Mouse (Mus musculus) left cerebral cortex, adult 9 months (tissue): ENCODE measurements around the gene Itsn1.

ENCODE experiments used
- DNase-seq, 2 experiments: peaks; one replicate each; pipeline ENCODE4 v3.0.0; 2022; ENCODE audit warnings: low spot score in 2 of 2

The Itsn1 gene

DNA sequence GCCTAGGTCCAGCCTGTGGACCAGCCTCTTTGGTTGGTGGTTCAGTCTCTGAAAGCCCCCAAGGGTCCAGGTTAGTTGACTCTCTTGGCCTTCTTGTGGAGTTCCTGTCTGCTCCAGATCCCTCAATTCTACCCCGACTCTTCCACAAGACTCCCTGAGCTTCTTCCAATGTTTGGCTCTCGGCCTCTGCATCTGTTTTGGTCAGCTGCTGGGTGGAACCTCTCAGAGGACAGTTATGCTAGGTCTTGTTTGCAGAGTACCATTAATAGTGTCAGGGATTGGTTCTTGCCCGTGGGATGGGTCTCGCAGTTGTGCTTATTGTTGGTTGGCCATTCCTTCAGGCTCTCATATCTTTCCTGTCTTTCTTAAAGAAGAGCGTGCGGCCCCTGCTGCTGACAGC is 39.5 kb downstream of the Itsn1 start:
- DNase-seq, result no peak

DNA sequence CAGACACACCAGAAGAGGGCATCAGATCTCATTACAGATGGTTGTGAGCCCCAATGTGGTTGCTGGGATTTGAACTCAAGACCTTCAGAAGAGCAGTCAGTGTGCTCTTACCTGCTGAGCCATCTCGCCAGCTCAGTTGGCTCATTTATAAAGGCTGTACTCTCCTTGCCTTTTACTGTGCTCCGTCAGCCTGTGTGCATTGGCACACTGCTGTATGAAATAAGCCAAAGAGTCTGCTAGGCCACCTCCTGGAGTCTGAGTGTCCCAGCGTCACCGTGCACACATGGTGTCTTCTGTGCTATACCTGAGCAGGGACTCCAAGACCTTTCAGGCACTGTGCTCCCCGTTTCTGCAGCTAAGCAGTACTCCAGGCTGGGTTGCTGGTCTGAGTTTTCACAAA is 40.8 kb downstream of the Itsn1 start:
- no peak for DNase-seq

DNA sequence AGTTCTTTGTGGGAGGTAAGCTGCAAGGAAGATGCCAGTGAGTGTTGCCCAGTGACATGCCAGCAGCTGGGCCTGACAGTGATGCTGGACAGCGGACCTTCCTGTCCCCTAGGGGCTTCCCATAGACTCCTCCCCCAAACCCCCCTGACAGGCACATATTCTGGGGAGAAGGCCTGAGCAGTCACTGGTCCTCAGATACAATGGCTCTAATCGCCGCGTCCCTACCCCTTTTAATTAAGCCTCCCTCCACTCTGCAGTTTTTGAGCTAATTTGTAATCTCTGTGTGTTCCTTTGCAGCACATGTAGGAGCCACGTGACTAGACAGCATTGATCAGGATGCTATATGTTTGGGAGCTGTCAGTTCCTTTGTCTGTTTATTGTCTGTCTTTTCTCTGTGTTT is 41.6 kb downstream of the Itsn1 start:
- no peak for DNase-seq

DNA sequence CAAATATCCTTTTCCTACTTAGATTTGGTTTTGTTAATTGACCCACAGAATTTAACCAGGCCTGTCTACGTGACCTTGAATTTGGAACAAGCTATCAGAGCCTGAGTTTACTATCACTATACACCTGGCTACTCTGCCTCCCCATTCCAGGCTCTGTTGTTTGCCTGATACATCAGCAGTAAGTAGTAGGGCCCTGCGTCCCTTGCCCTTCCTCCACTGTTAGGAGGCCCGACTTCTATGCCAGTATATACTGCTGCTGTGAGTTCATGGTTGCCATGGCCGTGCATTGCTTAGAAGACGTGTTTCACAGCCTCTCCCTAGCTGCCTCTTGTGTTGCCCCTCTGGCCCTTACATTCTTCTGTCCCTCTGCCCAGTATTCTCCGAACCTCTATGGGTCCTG is 42.3 kb downstream of the Itsn1 start:
- DNase-seq, result no peak

DNA sequence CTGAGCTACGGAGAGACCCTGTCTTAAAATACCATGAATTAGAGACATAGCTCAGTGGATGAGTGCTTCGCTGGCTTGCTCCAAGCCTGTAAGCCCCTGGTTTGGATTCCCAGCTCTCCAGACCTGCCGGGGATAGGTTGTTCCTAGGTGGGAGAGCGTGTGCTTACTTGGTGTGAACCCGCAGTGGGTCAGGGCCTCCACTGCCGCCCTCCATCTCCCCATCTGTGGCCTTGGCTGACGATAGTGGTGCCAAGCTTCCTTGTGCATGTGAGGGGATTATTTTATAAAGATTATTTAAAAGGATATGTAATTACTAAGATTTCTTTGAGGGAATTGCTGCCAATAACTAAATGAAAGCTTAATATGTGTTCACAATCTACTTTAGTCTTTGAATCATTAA is 43.5 kb downstream of the Itsn1 start:
- DNase-seq, result no peak

DNA sequence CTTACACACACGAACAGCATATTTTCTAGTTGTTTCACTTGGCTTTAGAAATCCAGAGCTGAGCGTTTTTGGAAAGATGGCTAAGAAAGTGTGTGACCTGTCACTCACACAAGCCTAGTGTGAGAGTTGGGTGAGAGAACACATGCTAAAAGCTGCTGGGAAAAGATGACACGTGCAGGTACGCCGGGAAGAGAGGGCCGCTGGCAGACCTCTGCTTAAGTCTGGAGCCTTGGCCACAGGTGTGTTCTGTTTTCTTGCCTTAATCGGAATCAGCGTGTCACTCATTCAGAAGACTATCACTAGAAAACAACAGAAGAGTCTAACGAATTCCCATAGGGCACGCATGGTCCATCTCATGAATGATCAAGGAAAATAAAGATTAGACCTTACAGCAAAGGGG is 50.5 kb downstream of the Itsn1 start:
- no peak for DNase-seq

DNA sequence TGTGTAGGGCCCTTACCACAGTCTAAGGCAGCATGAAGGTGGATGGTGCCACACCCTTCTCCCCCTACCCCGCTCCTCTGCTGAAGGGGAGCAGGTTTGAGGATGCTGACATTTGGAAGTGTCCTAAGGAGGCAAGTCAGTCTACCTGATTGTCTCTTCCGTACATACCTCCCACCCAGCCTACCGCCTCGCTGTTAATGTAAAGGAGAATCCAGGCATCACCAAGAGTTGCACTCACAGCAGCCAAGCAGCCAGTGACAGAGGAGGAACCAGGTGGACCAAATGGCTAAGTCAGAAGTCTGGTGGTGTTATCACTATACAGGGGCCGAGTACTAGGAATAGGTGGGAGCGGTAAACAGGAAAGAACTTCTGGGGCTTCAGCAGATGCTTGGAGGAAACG is 51.1 kb downstream of the Itsn1 start:
- no peak for DNase-seq

DNA sequence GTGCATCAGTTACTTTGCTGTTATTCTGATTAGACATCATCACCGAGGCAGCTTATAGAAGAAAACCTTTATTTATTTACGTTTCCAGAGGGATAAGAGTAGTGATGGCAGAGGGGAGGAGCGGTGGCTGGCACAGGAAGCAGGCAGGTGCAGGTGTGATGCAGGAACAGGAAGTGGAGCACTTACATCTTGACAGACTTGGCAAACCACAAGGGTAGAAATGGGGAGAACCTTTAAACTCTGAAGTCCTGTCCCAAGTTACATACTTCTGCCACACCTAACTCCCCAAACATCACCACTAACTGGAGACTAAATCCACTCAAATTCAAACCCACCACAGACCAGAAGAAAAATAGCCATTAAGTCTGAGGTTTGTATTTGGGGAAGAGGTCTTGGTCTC is 51.7 kb downstream of the Itsn1 start:
- DNase-seq, result no peak

DNA sequence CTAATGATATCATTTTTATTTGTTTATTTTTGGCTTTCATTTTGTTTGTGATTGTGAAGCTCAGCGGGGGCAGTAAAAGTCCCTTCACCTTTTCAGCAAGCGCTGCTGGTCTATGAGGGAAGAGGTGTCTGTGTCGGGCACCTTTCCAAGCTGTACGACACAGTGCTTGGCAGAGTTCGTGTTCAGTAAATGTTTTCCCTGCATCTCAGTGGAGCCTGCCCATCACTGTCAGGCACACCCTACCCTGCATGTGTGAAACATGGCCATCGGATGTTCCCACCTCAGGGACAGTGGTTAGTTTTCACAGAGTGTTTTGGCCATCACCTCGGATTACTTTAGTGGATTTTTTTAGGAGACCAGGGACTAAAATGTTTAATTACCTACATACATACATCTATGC is 54.1 kb downstream of the Itsn1 start:
- no peak for DNase-seq

DNA sequence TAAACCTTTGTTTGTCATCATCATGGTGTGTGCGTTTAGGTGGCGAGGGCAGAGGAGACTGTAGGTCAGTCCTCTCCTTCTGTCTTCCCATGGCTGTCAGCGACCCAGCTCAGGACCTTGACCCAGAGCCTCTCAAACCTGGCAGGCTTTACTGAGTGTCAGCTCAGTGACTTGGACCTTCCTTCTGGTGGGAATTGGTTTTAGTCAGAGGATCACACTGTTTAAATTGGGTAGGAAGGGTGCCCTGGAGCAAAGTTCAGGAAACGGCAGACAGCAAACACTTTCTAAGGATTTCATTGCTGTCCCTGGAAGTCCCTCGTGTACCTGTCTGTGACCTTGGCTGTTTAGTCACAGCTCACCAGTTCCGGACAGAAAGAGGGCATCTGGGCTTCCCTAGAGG is 55.2 kb downstream of the Itsn1 start:
- DNase-seq, result no peak

DNA sequence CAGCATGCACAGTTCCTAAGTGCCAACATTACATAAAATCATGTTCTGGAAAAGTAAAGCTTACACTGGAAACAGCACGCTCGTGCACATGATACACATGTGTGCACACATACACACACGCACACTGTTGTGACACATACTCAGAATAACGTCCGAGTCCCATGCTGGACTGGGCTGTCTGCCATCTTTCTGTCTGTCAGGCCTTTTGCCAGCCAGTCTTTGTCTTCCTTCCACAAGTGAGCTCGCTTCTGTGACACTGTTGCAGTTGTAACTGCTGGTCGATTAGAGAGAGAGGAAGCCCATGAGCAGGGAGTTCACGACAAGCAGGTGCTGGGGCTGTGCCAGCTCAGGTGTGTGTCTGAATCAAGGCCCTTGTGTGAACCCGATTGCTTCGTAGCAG is 57.3 kb downstream of the Itsn1 start:
- DNase-seq, result peak in 1 of 2 experiments; percentile 18

DNA sequence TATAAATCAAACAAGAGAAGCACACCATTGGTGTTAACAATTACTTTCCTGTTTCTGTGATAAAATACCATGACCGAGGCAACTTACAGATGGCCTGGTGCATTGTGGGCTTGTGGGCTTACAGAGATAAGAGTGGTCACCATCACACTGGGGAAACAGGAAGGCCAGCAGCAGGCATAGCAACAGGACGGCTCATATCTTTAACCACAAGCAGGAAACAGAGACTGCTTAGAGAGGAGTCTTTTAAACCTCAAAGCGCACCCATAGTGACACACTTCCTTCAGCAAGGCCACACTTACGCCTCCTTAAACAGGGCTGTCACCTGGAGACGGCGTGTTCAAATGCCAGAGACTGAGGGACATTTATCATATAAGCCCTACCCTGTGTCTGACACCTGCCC is 60.6 kb downstream of the Itsn1 start:
- DNase-seq, result no peak

DNA sequence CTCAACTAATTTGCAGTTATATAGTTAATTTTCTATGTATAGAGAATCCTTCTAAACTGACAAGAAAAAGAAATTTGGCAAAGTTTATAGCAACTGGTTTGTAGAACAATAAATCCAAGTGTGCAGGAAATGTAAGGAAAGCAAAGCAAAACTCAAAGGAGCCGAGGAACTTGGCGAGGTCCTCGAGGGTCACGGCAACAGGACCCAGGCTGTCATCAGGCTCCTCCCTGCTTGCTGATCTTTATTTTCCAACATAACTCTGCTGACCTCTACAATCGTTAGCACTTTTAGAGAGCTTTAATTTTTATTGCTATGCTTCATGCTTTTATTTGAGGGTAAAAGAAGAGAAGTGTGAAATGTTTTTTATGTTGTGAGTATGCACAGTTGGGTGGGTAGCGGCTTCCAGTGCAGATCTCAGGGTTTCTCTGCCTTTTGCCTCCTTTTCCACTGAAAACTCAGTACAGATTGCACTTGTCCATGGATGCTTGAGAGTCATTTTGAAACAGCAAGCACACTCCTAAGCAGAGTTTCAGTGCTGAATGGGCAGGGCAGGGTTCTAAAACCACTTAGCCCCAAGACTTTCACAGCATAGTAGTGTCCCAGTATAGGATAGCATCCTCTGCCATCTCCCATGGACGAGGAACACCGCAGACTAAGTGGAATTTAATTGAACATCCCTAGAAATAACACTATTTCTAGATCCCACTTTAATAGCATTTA is 63.6 kb downstream of the Itsn1 start:
- no peak for DNase-seq

DNA sequence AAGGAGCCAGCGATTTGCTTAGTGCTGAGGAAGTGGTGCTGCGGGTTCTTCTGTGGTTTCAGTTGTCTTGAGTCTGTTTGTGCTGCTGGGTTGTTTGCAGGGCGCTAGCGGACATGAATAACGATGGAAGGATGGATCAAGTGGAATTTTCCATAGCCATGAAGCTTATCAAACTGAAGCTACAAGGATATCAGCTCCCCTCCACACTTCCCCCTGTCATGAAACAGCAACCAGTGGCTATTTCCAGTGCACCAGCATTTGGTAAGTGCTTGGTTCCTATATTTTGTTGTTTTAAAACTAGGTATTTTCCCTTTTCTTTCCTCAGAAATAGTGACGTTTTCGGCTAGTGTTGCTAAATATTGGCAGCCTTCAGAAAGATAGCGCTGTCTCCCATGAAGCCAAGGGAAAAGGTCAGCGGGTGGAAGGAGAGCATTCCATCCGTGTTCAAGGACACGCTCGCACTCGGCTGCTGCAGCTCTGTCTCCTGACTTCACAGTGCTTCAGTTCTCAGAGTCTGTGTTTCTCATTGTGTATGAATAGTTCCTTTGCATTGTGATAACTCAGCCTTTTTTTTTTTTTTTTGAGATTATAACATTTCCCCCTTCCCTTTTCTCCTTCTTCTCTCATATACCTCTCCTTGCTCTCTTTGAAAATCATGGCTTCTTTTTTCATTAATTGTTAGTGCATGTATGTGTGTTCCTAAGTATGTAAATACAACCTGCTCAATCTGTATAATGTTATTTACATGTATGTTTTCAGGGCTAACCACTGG is 64.6 kb downstream of the Itsn1 start:
- no peak for DNase-seq

DNA sequence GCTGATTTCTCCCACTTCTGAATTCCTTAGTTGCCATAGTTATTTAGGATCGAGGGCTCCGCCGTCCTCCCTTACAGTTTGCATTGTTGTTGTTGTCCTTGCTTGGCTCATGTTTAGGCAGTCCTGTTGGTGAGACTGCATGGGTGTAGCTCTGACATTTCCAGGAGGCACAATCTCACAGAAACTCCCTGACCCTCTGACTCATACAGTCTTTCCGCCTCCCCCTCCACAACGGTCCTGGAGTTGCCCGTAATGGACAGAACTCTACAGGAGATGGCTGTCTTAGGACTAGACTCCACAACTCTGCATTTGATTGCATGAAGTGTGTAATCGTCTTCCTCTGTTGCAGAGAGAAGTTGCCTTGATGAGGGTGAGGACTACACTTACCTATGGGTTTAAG is 65.2 kb downstream of the Itsn1 start:
- DNase-seq, result no peak

DNA sequence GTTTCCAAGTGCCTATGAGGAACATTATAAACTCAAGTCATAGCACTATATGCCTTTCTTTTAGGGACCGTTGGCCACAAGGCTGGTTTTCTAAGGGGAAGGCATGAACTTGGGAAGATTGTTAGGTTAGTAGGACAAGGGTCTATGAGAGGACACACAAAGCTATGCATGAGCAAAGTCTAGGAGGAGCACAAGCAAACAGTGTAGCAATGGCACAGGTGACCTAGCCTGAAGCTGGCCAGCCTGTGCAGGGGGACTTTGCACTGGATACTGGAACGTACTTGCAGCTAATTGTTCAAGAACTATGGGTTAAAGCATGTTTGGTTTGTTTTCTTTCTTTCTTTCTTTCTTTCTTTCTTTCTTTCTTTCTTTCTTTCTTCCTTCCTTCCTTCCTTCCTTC is 66.0 kb downstream of the Itsn1 start:
- DNase-seq, result no peak

DNA sequence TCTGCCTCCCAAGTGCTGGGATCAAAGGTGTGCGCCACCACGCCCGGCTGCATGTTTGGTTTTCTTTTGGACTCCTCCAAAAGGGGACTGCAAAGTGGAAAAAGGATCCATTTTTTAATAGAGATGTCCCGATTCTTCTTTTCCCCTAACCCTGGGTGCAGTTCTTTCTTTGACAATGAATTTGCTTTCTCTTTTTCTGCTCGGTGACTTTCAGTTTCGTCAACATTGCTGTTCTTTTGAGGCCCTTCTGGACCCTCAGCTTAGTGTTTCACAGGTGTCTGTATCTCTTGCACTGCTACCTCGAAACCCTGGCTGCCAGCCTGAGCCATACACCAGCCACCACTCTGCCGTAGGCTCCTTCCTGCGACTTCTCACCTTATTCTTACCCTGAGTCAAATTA is 66.5 kb downstream of the Itsn1 start:
- no peak for DNase-seq

DNA sequence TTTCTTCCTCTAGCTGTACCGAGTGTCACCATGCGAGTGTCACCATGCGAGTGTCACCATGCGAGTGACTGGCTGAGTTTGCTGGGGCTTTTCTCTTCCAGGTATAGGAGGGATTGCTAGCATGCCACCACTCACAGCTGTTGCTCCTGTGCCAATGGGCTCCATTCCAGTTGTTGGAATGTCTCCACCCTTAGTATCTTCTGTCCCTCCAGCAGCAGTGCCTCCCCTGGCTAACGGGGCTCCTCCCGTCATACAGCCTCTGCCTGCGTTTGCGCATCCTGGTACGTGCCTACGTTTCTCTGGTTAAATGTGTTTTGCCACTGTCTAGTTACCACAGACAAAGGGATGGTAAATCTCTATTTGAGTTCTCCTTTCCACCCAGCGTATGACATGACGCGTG is 72.3 kb downstream of the Itsn1 start:
- DNase-seq, result no peak

DNA sequence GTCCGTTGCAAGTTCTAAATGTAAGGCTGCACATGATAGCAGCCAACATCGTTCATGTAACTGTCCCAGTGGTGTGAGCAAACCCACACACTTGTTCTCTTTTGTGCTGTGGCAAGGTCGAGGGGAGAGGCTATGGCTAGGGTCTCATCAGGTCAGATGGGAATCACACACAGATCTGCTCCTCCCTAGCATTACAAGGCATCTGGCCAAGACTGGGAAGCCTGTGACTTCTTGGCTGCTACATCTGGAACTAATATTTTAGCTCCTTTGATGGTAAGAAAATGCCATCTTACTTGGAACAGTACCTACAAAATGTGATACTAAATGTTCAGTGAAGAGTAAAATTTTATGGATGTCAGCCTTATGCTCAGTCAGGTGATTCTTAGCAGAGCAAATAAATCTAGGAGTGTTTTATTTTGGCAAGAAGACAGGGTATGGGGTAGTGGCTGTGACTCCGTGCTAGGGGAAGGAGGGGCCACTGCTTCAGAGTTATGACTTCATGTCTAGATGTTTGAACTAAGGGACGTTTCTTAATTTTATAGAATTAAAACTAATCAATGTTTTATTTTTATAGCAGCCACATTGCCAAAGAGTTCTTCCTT is 73.5 kb downstream of the Itsn1 start:
- DNase-seq, result no peak

DNA sequence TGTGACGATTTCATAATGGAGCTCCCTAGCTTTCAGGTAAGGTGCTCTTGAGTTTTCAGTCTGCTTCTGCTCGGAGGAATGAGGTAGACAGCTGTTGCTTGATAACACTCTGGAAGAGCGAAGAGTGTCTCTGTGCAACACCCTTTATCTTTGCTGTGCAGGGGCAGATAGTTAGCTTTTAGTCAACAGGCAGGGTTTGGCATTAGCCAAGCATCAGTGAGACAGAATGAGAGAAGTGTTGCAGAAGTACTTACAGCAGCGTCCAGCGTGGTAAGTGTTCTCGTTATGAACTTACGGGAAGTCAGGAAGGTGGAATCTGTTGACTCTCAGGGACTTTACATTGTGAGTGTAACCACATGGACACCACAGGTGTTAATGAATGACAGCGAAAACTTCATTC is 75.3 kb downstream of the Itsn1 start:
- no peak for DNase-seq

DNA sequence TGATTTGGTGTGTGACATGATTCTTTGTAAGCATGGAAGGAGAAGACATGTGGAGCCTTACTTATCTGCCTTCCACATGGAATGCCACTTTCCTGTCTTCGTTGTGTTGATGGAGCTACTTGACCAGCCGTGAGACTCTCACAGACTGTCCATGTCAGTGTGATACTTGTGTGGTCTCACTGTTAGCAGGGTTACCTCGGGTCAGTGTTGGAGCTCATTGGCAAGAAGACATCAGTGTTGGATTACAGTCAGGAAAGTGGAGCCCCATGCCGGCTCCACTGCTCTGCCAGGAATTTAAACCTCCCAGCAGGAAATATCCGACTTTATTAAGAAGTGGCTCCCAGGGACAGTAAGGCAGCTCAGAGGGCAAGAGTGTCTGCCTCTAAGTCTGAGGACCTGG is 75.8 kb downstream of the Itsn1 start:
- DNase-seq, result no peak

DNA sequence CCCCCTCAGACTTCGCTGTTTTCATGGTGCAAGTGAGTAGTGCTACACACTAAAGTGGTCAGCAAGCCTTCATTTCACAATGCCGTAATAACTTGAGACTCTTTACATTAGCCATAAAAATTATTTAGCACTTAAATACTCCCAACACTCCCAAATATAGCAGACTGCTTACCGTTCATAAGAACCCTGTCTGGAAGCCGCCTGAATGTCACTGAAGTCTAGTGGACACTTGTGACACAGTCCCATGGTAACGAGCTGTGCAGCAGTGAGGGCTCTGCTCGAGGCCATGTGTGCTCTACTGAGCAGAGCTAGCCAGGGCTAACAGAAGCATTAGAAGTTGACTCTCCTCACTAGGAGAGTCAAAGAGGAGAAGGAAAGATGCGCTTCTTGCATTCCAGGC is 81.2 kb downstream of the Itsn1 start:
- DNase-seq, result no peak

DNA sequence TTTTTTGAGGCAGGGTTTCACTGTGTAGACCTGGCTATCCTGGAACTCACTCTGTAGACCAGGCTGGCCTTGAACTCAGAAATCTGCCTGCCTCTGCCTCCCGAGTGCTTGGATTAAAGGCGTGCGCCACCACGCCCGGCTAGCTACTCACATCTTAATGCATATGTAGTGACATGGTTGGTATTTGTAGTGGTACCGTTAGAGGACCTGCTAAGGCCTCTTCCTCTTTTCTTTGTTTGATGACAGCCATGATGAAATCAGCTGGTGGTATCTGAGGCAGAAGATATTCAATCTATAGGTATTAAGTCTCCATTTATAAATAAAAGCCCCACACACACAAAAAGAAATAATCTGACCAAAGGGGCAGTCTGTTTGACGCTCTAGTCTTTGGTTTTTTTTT is 82.3 kb downstream of the Itsn1 start:
- no peak for DNase-seq
